Mouse (Mus musculus): ENCODE data around the gene Fdx1l. TPM values are rescaled to one million over a fixed set of nuclear protein-coding genes. Genes with fewer than 3 reads are reported as not detected.

The Fdx1l gene
- polyA plus RNA-seq, 1 experiment from 2014 or later: 77.7 TPM

DNA sequence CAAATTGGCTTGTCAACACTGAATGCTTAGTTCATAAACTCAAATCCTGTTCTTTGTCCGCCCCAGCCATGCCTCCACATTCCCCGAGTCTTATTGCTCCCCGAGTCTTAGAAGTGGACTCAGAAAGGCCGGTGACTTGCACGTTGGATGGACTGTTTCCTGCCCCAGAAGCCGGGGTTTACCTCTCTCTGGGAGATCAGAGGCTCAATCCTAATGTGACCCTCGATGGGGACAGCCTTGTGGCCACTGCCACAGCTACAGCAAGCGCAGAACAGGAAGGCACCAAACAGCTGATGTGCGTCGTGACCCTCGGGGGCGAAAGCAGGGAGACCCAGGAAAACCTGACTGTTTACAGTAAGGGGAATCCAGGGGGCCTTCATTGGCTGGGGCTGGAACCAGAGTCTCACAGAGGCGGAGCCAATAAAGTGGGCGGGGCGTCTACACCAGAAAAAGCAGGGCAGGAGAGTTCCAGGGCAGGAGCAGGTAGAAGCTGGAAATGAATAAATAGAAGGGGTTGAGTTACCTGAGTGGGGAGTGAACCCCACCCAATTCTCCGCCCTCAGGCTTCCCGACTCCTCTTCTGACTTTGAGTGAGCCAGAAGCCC is 38.8 kb downstream of the Fdx1l start:
- Histone ChIP-seq H3K9ac (replicated peaks) (no peak overlapping the region), H3K27ac (replicated peaks) (no peak overlapping the region), H3K4me1 (peaks cover 79% of the 10 kb centered on the region), H3K36me3 (no peaks in the 10 kb centered on the region), H3K27me3 (replicated peaks) (peaks cover 84% of the 10 kb centered on the region), H3K4me3 (replicated peaks) (0 out of 2 replicates have a peak overlapping the region, but pooled peaks have one; percentile 51), H3K9me3 (replicated peaks) (no peaks in the 10 kb centered on the region), H3K4me2 (peak overlapping the region; percentile 85)
- WGBS: 4% methylated on average over 17 of the region's 17 CpGs
- no peak for ATAC-seq (ENCODE audit: low FRiP score)

DNA sequence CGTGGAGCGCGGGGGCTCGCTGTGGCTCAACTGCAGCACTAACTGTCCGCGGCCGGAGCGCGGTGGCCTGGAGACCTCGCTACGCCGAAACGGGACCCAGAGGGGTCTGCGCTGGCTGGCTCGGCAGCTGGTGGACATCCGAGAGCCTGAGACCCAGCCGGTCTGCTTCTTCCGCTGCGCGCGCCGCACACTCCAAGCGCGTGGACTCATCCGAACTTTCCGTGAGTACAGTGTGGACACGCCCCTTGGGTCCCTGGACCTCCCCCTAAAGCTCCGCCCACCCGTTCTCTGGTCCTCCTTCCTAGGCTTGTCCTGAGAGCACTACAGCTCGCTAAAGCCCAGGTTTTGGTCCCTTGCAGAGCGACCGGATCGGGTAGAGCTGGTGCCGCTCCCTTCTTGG is 40.3 kb downstream of the Fdx1l start:
- no peaks in the 10 kb centered on the region for H3K36me3 ChIP-seq

GRCm38 (mm10) chr9:21032491-21032890 is 40.9 kb downstream of the Fdx1l start:
- Histone ChIP-seq H3K4me2 (peak overlapping the region; percentile 86), H3K9me3 (replicated peaks) (no peaks in the 10 kb centered on the region), H3K4me3 (replicated peaks) (peak overlapping the region; percentile 48), H3K9ac (replicated peaks) (peak overlapping the region; percentile 47; the same call in 1 of the 2 replicates), H3K36me3 (no peaks in the 10 kb centered on the region), H3K27me3 (replicated peaks) (peaks cover 84% of the 10 kb centered on the region), H3K27ac (replicated peaks) (no peak overlapping the region), H3K4me1 (peaks cover 83% of the 10 kb centered on the region)
- 5% methylated on average over 7 of the region's 7 CpGs for WGBS
- ATAC-seq (ENCODE audit: low FRiP score): no peak

More for the DNA sequence above, 40.3 kb downstream of the Fdx1l start:
- Histone ChIP-seq H3K4me2 (peak overlapping the region; percentile 86), H3K27me3 (replicated peaks) (peaks cover 85% of the 10 kb centered on the region), H3K9ac (replicated peaks) (peak overlapping the region; percentile 47), H3K27ac (replicated peaks) (no peak overlapping the region), H3K4me3 (replicated peaks) (peak overlapping the region; percentile 48), H3K4me1 (peaks cover 85% of the 10 kb centered on the region), H3K9me3 (replicated peaks) (no peaks in the 10 kb centered on the region)
- under 1% methylated on average over 34 of the region's 34 CpGs for WGBS
- ATAC-seq (ENCODE audit: low FRiP score): no peak

GRCm38 (mm10) chr9:21031896-21032351 is 41.5 kb downstream of the Fdx1l start, which contains the start of gene Icam5:
Gene Icam5 (plus strand): TSS chr9:21032073.
- peak within 1 kb of the TSS; percentile 47 for H3K9ac ChIP-seq (replicated peaks)
- no peaks in the 10 kb centered on the region for H3K9me3 ChIP-seq (replicated peaks)
- peak within 1 kb of the TSS; percentile 86 for H3K4me2 ChIP-seq
- H3K36me3 ChIP-seq: no peaks in the 10 kb centered on the region
- peak; percentile 40 for ATAC-seq (ENCODE audit: low FRiP score)
- peaks cover 82% of the 10 kb centered on the region for H3K27me3 ChIP-seq (replicated peaks)
- peak within 1 kb of the TSS; percentile 48 for H3K4me3 ChIP-seq (replicated peaks)
- H3K4me1 ChIP-seq: peaks cover 77% of the 10 kb centered on the region
- peak within 1 kb of the TSS; percentile 34 for H3K27ac ChIP-seq (replicated peaks)
- 1% methylated on average over 33 of the region's 35 CpGs for WGBS

DNA sequence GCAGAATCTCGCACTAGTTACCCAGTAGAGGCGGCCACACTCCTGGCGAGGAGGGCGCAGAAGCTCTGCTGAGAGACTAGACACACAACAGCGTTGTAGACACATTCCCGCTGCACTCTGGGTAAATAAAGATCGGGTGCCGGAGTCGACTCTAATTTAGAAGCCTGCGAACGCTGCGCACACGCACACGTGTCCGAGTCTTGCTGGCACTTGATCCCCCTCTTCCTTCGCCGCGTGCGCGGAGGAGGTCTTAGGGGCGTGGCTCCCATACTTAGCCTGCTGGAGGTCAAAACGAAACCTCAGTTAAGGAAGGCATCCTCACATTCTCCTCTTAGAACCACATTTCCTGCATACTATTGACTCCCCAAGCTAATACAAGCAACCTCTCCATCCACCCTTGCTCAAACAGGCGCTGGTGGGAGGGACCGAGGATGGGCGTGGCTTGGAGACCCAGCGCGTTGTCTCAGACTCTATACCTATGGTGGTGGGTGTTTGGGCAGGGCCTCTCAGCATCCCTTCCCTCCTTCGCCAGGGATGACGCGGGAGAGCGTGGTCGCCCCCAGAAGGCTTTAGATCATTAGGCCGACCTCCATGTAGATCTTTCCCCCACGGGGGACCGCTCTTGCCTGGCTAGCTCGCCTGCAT is 42.0 kb downstream of the Fdx1l start:
- WGBS: under 1% methylated on average over 36 of the region's 36 CpGs
- Histone ChIP-seq H3K4me3 (replicated peaks) (peak overlapping the region; percentile 48), H3K4me1 (peaks cover 72% of the 10 kb centered on the region), H3K9ac (replicated peaks) (peak overlapping the region; percentile 47), H3K27ac (replicated peaks) (peak overlapping the region; percentile 34), H3K4me2 (peak overlapping the region; percentile 86), H3K27me3 (replicated peaks) (peaks cover 82% of the 10 kb centered on the region), H3K9me3 (replicated peaks) (no peaks in the 10 kb centered on the region), H3K36me3 (no peaks in the 10 kb centered on the region)
- ATAC-seq (ENCODE audit: low FRiP score): peak; percentile 78

GRCm38 (mm10) chr9:21030781-21031250 is 42.6 kb downstream of the Fdx1l start:
- Histone ChIP-seq H3K27me3 (replicated peaks) (peaks cover 80% of the 10 kb centered on the region), H3K27ac (replicated peaks) (peak overlapping the region; percentile 34; the same call in 1 of the 2 replicates), H3K9me3 (replicated peaks) (no peaks in the 10 kb centered on the region), H3K9ac (replicated peaks) (peak overlapping the region; percentile 47; the same call in 1 of the 2 replicates), H3K4me3 (replicated peaks) (peak overlapping the region; percentile 48), H3K36me3 (no peaks in the 10 kb centered on the region), H3K4me1 (peaks cover 66% of the 10 kb centered on the region), H3K4me2 (peak overlapping the region; percentile 86)
- ATAC-seq (ENCODE audit: low FRiP score): peak; percentile 62
- WGBS: under 1% methylated on average over 13 of the region's 13 CpGs

GRCm38 (mm10) chr9:21030055-21030600 is 43.3 kb downstream of the Fdx1l start:
- no peak for ATAC-seq (ENCODE audit: low FRiP score)
- H3K4me2 ChIP-seq: peak overlapping the region; percentile 86
- H3K9me3 ChIP-seq (replicated peaks): no peaks in the 10 kb centered on the region
- H3K27me3 ChIP-seq (replicated peaks): peaks cover 73% of the 10 kb centered on the region
- H3K4me1 ChIP-seq: peaks cover 59% of the 10 kb centered on the region
- no peak overlapping the region for H3K9ac ChIP-seq (replicated peaks)
- no peak overlapping the region for H3K27ac ChIP-seq (replicated peaks)
- 0 out of 2 replicates have a peak overlapping the region, but pooled peaks have one; percentile 22 for H3K4me3 ChIP-seq (replicated peaks)
- H3K36me3 ChIP-seq: no peaks in the 10 kb centered on the region
- WGBS: 24% methylated on average over 22 of the region's 22 CpGs

GRCm38 (mm10) chr9:21029291-21030054 is 43.9 kb downstream of the Fdx1l start, which contains the start of gene Icam4:
Gene Icam4 (plus strand): TSS chr9:21029373.
- Histone ChIP-seq H3K36me3 (no peaks in the 10 kb centered on the region), H3K4me1 (peaks cover 53% of the 10 kb centered on the region), H3K4me3 (replicated peaks) (peak within 1 kb of the TSS; percentile 22), H3K9ac (replicated peaks) (no peak within 1 kb of the TSS), H3K4me2 (peak within 1 kb of the TSS; percentile 86), H3K9me3 (replicated peaks) (no peaks in the 10 kb centered on the region), H3K27me3 (replicated peaks) (peaks cover 67% of the 10 kb centered on the region), H3K27ac (replicated peaks) (no peak within 1 kb of the TSS)
- WGBS: 2% methylated on average over 37 of the region's 37 CpGs
- ATAC-seq (ENCODE audit: low FRiP score): no peak

DNA sequence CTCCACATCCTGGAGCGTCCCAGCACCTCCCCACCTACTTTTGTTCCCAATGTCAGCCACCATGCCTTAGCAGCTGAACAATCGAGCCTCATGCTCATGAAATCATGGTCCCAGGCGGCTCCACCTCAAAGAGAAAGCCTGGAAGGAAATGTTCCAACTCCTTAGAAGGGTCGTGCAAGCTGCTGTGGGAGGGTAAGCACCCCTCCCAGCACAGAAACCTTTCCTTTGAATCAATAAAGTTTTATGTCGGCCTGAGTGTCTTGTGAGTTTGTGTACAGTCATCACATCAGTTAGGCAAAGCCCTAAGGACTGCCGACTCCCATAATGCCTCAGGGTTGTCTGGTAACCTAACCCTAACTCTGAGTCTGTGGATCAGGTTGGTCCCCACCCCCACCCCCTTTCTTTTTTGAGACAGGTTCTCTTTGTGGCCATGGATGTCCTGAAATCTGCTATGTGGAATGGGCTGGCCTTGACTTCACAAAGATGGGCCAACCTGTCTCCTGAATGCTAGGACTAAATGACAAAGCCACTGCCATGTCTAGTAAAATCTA is 44.8 kb downstream of the Fdx1l start:
- H3K36me3 ChIP-seq: no peaks in the 10 kb centered on the region
- no peaks in the 10 kb centered on the region for H3K9me3 ChIP-seq (replicated peaks)
- no peak overlapping the region for H3K4me3 ChIP-seq (replicated peaks)
- no peak for ATAC-seq (ENCODE audit: low FRiP score)
- peaks cover 60% of the 10 kb centered on the region for H3K27me3 ChIP-seq (replicated peaks)
- H3K4me1 ChIP-seq: peaks cover 50% of the 10 kb centered on the region
- WGBS: 67% methylated on average over 6 of the region's 6 CpGs
- no peak overlapping the region for H3K27ac ChIP-seq (replicated peaks)
- H3K4me2 ChIP-seq: no peak overlapping the region
- H3K9ac ChIP-seq (replicated peaks): no peak overlapping the region

DNA sequence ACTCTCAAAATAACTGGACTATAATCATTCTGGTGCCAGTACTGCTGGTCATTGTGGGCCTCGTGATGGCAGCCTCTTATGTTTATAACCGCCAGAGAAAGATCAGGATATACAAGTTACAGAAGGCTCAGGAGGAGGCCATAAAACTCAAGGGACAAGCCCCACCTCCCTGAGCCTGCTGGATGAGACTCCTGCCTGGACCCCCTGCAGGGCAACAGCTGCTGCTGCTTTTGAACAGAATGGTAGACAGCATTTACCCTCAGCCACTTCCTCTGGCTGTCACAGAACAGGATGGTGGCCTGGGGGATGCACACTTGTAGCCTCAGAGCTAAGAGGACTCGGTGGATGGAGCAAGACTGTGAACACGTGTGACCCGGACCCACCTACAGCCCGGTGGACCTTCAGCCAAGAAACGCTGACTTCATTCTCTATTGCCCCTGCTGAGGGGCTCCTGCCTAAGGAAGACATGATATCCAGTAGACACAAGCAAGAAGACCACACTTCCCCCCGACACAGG is 45.6 kb downstream of the Fdx1l start:
- H3K27me3 ChIP-seq (replicated peaks): peaks cover 52% of the 10 kb centered on the region
- WGBS: 35% methylated on average over 8 of the region's 8 CpGs
- H3K9ac ChIP-seq (replicated peaks): no peak overlapping the region
- no peak overlapping the region for H3K27ac ChIP-seq (replicated peaks)
- peaks cover 42% of the 10 kb centered on the region for H3K4me1 ChIP-seq
- no peak for ATAC-seq (ENCODE audit: low FRiP score)
- no peaks in the 10 kb centered on the region for H3K9me3 ChIP-seq (replicated peaks)
- no peak overlapping the region for H3K4me2 ChIP-seq
- H3K36me3 ChIP-seq: no peaks in the 10 kb centered on the region
- H3K4me3 ChIP-seq (replicated peaks): no peak overlapping the region

GRCm38 (mm10) chr9:21026849-21027248 is 46.6 kb downstream of the Fdx1l start:
- ATAC-seq (ENCODE audit: low FRiP score): no peak
- no peak overlapping the region for H3K4me2 ChIP-seq
- WGBS: 84% methylated on average over 12 of the region's 12 CpGs
- no peaks in the 10 kb centered on the region for H3K36me3 ChIP-seq
- H3K9ac ChIP-seq (replicated peaks): no peak overlapping the region
- H3K4me3 ChIP-seq (replicated peaks): no peak overlapping the region
- H3K4me1 ChIP-seq: peaks cover 32% of the 10 kb centered on the region
- peaks cover 46% of the 10 kb centered on the region for H3K27me3 ChIP-seq (replicated peaks)
- no peak overlapping the region for H3K27ac ChIP-seq (replicated peaks)
- H3K9me3 ChIP-seq (replicated peaks): no peaks in the 10 kb centered on the region

Data from neural tube, embryonic 15.5 days (tissue).